Mouse (Mus musculus): ENCODE results near the gene Pten. TPM values are rescaled to one million over a fixed set of nuclear protein-coding genes. Genes with fewer than 3 reads are reported as not detected.

Pten gene
- polyA plus RNA-seq, 1 experiment = 13.1 TPM

GRCm38 (mm10) chr19:32732922-32733321, 24.4 kb upstream of the Pten start:
- Histone ChIP-seq H3K36me3 (ENCODE audit: control insufficient read depth, insufficient read depth, low read length) (no peaks in the 10 kb centered on the region), H3K27ac (ENCODE audit: insufficient read depth, low read length) (no peak overlapping the region), H3K27me3 (ENCODE audit: control insufficient read depth, insufficient read depth, low read length) (no peaks in the 10 kb centered on the region), H3K4me3 (ENCODE audit: extremely low read depth, insufficient read depth, insufficient read length) (no peak overlapping the region), H3K4me1 (ENCODE audit: control insufficient read depth, insufficient read depth, insufficient read length) (no peaks in the 10 kb centered on the region)
- DNase-seq (ENCODE audit: low read depth in 1 of 2, low spot score in 2 of 2) = no peak
- TF ChIP-seq POLR2A (IDR thresholded peaks at IDR 0.05; ENCODE audit: low read depth, low read length) = no peak
- TF ChIP-seq CTCF (IDR thresholded peaks at IDR 0.05; ENCODE audit: extremely low read depth, insufficient read depth, insufficient read length, insufficient replicate concordance) = no peak

GRCm38 (mm10) chr19:32737844-32738243, 19.5 kb upstream of the Pten start:
- Histone ChIP-seq H3K27me3 (ENCODE audit: control insufficient read depth, insufficient read depth, low read length) (no peaks in the 10 kb centered on the region), H3K4me1 (ENCODE audit: control insufficient read depth, insufficient read depth, insufficient read length) (no peaks in the 10 kb centered on the region), H3K27ac (ENCODE audit: insufficient read depth, low read length) (no peak overlapping the region), H3K4me3 (ENCODE audit: extremely low read depth, insufficient read depth, insufficient read length) (no peak overlapping the region), H3K36me3 (ENCODE audit: control insufficient read depth, insufficient read depth, low read length) (no peaks in the 10 kb centered on the region)
- TF ChIP-seq CTCF (IDR thresholded peaks at IDR 0.05; ENCODE audit: extremely low read depth, insufficient read depth, insufficient read length, insufficient replicate concordance) (no peak), POLR2A (IDR thresholded peaks at IDR 0.05; ENCODE audit: low read depth, low read length) (no peak)
- no peak for DNase-seq (ENCODE audit: low read depth in 1 of 2, low spot score in 2 of 2)
- WGBS = 61% methylated on average over 7 of the region's 7 CpGs

- WGBS = 94% methylated on average over 4 of the region's 4 CpGs
These were observed 17.6 kb upstream of the Pten start, which contains the start of gene Atad1 for GRCm38 (mm10) chr19:32739686-32740085. Gene Atad1 (minus strand): TSS chr19:32739786.

GRCm38 (mm10) chr19:32740641-32741345, 16.5 kb upstream of the Pten start:
- Histone ChIP-seq H3K36me3 (ENCODE audit: control insufficient read depth, insufficient read depth, low read length) (no peaks in the 10 kb centered on the region), H3K4me3 (ENCODE audit: extremely low read depth, insufficient read depth, insufficient read length) (no peak overlapping the region), H3K27me3 (ENCODE audit: control insufficient read depth, insufficient read depth, low read length) (no peaks in the 10 kb centered on the region), H3K4me1 (ENCODE audit: control insufficient read depth, insufficient read depth, insufficient read length) (no peaks in the 10 kb centered on the region), H3K27ac (ENCODE audit: insufficient read depth, low read length) (no peak overlapping the region)
- DNase-seq (ENCODE audit: low read depth in 1 of 2, low spot score in 2 of 2) = no peak
- TF ChIP-seq POLR2A (IDR thresholded peaks at IDR 0.05; ENCODE audit: low read depth, low read length) (no peak), CTCF (IDR thresholded peaks at IDR 0.05; ENCODE audit: extremely low read depth, insufficient read depth, insufficient read length, insufficient replicate concordance) (no peak)
- WGBS = 16% methylated on average over 4 of the region's 4 CpGs

More at GRCm38 (mm10) chr19:32739686-32740085, 17.6 kb upstream of the Pten start, which contains the start of gene Atad1:
- Histone ChIP-seq H3K4me3 (ENCODE audit: extremely low read depth, insufficient read depth, insufficient read length) (no peak within 1 kb of the TSS), H3K4me1 (ENCODE audit: control insufficient read depth, insufficient read depth, insufficient read length) (no peaks in the 10 kb centered on the region), H3K36me3 (ENCODE audit: control insufficient read depth, insufficient read depth, low read length) (no peaks in the 10 kb centered on the region), H3K27me3 (ENCODE audit: control insufficient read depth, insufficient read depth, low read length) (no peaks in the 10 kb centered on the region), H3K27ac (ENCODE audit: insufficient read depth, low read length) (no peak within 1 kb of the TSS)
- DNase-seq (ENCODE audit: low read depth in 1 of 2, low spot score in 2 of 2) = no peak
- no peak for TF ChIP-seq CTCF (IDR thresholded peaks at IDR 0.05; ENCODE audit: extremely low read depth, insufficient read depth, insufficient read length, insufficient replicate concordance)
- TF ChIP-seq POLR2A (IDR thresholded peaks at IDR 0.05; ENCODE audit: low read depth, low read length) = no peak

GRCm38 (mm10) chr19:32749425-32749824, 7.9 kb upstream of the Pten start:
- 26% methylated on average over 6 of the region's 6 CpGs for WGBS
- peak in 1 of 2 experiments; percentile 39 for DNase-seq (ENCODE audit: low read depth in 1 of 2, low spot score in 2 of 2)
- Histone ChIP-seq H3K4me1 (ENCODE audit: control insufficient read depth, insufficient read depth, insufficient read length) (no peaks in the 10 kb centered on the region), H3K36me3 (ENCODE audit: control insufficient read depth, insufficient read depth, low read length) (no peaks in the 10 kb centered on the region), H3K27me3 (ENCODE audit: control insufficient read depth, insufficient read depth, low read length) (no peaks in the 10 kb centered on the region), H3K4me3 (ENCODE audit: extremely low read depth, insufficient read depth, insufficient read length) (no peak overlapping the region), H3K27ac (ENCODE audit: insufficient read depth, low read length) (no peak overlapping the region)
- no peak for TF ChIP-seq POLR2A (IDR thresholded peaks at IDR 0.05; ENCODE audit: low read depth, low read length)
- TF ChIP-seq CTCF (IDR thresholded peaks at IDR 0.05; ENCODE audit: extremely low read depth, insufficient read depth, insufficient read length, insufficient replicate concordance) = peak; percentile 40; the same call in 1 of the 2 replicates

- Histone ChIP-seq H3K27me3 (ENCODE audit: control insufficient read depth, insufficient read depth, low read length) (no peaks in the 10 kb centered on the region), H3K36me3 (ENCODE audit: control insufficient read depth, insufficient read depth, low read length) (no peaks in the 10 kb centered on the region), H3K4me1 (ENCODE audit: control insufficient read depth, insufficient read depth, insufficient read length) (peaks cover 4% of the 10 kb centered on the region; the same call in 1 of the 2 replicates), H3K4me3 (ENCODE audit: extremely low read depth, insufficient read depth, insufficient read length) (no peak overlapping the region), H3K27ac (ENCODE audit: insufficient read depth, low read length) (no peak overlapping the region)
- 94% methylated on average over 6 of the region's 6 CpGs for WGBS
- no peak for DNase-seq (ENCODE audit: low read depth in 1 of 2, low spot score in 2 of 2)
- no peak for TF ChIP-seq CTCF (IDR thresholded peaks at IDR 0.05; ENCODE audit: extremely low read depth, insufficient read depth, insufficient read length, insufficient replicate concordance)
- no peak for TF ChIP-seq POLR2A (IDR thresholded peaks at IDR 0.05; ENCODE audit: low read depth, low read length)
These were observed 4.9 kb upstream of the Pten start for GRCm38 (mm10) chr19:32752357-32752756.

GRCm38 (mm10) chr19:32753386-32753785, 3.9 kb upstream of the Pten start:
- Histone ChIP-seq H3K27ac (ENCODE audit: insufficient read depth, low read length) (no peak overlapping the region), H3K27me3 (ENCODE audit: control insufficient read depth, insufficient read depth, low read length) (no peaks in the 10 kb centered on the region), H3K36me3 (ENCODE audit: control insufficient read depth, insufficient read depth, low read length) (no peaks in the 10 kb centered on the region), H3K4me1 (ENCODE audit: control insufficient read depth, insufficient read depth, insufficient read length) (peaks cover 4% of the 10 kb centered on the region; the same call in 1 of the 2 replicates), H3K4me3 (ENCODE audit: extremely low read depth, insufficient read depth, insufficient read length) (no peak overlapping the region)
- 91% methylated on average over 3 of the region's 3 CpGs for WGBS
- no peak for DNase-seq (ENCODE audit: low read depth in 1 of 2, low spot score in 2 of 2)
- no peak for TF ChIP-seq CTCF (IDR thresholded peaks at IDR 0.05; ENCODE audit: extremely low read depth, insufficient read depth, insufficient read length, insufficient replicate concordance)
- TF ChIP-seq POLR2A (IDR thresholded peaks at IDR 0.05; ENCODE audit: low read depth, low read length) = no peak

Data from spleen, adult 2 months (tissue).